Mouse (Mus musculus) cortical plate, adult 2 months (tissue): ENCODE data around the gene Setd6.

Experiments
- CTCF ChIP-seq: fragments of 200-500 bp; IDR thresholded peaks from 2 replicates; pipeline ENCODE4 v1.5.1; 2011; ENCODE audit warnings: mild to moderate bottlenecking, control low read depth, low read length; ENCODE audit not compliant: insufficient read depth; ENCODE audit errors: extremely low read depth
- POLR2A ChIP-seq: fragments of 200-500 bp; IDR thresholded peaks from 2 replicates; pipeline ENCODE4 v1.6.1; 2011; ENCODE audit warnings: mild to moderate bottlenecking, low read length, control low read depth; ENCODE audit not compliant: insufficient read depth; ENCODE audit errors: extremely low read depth

DNA sequence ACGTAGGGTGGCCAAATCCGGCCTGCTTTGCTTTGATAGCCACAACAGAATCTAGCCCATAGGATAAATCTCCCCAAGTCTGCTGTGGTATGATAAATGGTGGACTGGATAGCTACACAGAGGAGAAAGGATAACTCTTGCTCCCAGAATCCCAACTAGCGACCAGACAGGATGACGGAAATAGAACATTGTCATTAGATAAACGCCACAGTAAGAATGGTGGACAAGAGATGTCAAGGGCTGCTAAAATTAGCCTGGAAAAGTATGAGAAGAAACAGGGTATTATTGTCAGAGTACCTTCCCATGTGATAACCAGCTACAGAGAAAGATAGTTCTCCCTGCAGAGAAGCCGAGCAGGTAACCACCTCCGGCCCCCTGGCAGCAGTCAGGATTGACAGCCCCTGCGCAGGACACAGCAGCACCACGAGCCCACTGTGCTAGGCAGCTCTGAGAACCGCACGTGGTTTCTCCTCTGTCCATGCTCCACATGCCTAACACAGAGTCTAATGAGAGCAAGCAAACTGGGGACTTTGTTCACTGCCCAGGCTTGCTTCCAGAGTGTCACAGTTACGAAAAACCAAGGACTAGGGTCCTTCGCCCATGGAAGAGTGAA, 24.6 kb upstream of the Setd6 start:
- TF ChIP-seq CTCF (no peak), POLR2A (no peak)
